Mouse (Mus musculus) bone marrow, adult 2 months (tissue): ENCODE measurements around the gene Sall2.

Source experiments
- CTCF ChIP-seq: fragments of 200-500 bp; IDR thresholded peaks from 2 replicates; pipeline ENCODE4 v1.5.1; 2011; ENCODE audit warnings: low read length, control low read depth; ENCODE audit not compliant: control insufficient read depth, insufficient read depth
- POLR2A ChIP-seq: fragments of 200-500 bp; IDR thresholded peaks from 2 replicates; pipeline ENCODE4 v1.6.1; 2011; ENCODE audit warnings: low read depth, mild to moderate bottlenecking, control low read depth, low read length, borderline replicate concordance; ENCODE audit not compliant: control insufficient read depth

- TF ChIP-seq CTCF (no peak), POLR2A (no peak)
Measured at GRCm38 (mm10) chr14:52310906-52311305, 17.7 kb downstream of the Sall2 start.
